Mouse (Mus musculus) urinary bladder, adult 2 months (tissue): Measurements from ENCODE around the gene Vmn1r201. TPM values are rescaled to one million over a fixed set of nuclear protein-coding genes. Genes with fewer than 3 reads are reported as not detected.

Experiments used
- DNase-seq: peaks from one replicate; pipeline ENCODE4 v3.0.0; 2022; ENCODE audit warnings: low spot score
- polyA plus RNA-seq: library from polyadenylated mRNA; depleted of rRNA; stranded (reverse); fragments of >200 nt; gene quantifications from 2 replicates; pipeline ENCODE4 v1.2.3, GENCODE M21; 2012; rRNA removed

Vmn1r201 gene
- polyA plus RNA-seq, result not detected in 2 replicates

GRCm38 (mm10) chr13:22471623-22472022 is at the start of gene Vmn1r201:
Gene Vmn1r201 (plus strand): TSS chr13:22471923.
- no peak for DNase-seq

GRCm38 (mm10) chr13:22455145-22455544 is 16.6 kb upstream of the Vmn1r201 start:
- DNase-seq, result no peak

GRCm38 (mm10) chr13:22502431-22502830 is 30.7 kb downstream of the Vmn1r201 start:
- no peak for DNase-seq

GRCm38 (mm10) chr13:22505281-22505680 is 33.6 kb downstream of the Vmn1r201 start, which contains the start of gene Vmn1r202:
Gene Vmn1r202 (minus strand): TSS chr13:22505381.
- no peak for DNase-seq

- DNase-seq, result no peak
Measured at GRCm38 (mm10) chr13:22517814-22518213, 46.1 kb downstream of the Vmn1r201 start, which contains the start of gene Vmn1r203. Gene Vmn1r203 (plus strand): TSS chr13:22518114.

Other genes starting within 250 kb of the Vmn1r201 start
- not detected in 2 replicates for gene Vmn1r193, start 248.8 kb upstream of the Vmn1r201 start, polyA plus RNA-seq
- not detected in 2 replicates for gene Vmn1r194, start 227.7 kb upstream of the Vmn1r201 start, polyA plus RNA-seq
- not detected in 2 replicates for gene Vmn1r195, start 201.4 kb upstream of the Vmn1r201 start, polyA plus RNA-seq
- not detected in 2 replicates for gene Vmn1r196, start 182.0 kb upstream of the Vmn1r201 start, polyA plus RNA-seq
- not detected in 2 replicates for gene Vmn1r197, start 147.3 kb upstream of the Vmn1r201 start, polyA plus RNA-seq
- not detected in 2 replicates for gene Vmn1r198, start 121.6 kb upstream of the Vmn1r201 start, polyA plus RNA-seq
- gene Vmn1r199, start 92.1 kb upstream of the Vmn1r201 start, polyA plus RNA-seq, result not detected in 2 replicates
- gene Vmn1r200, start 81.5 kb upstream of the Vmn1r201 start, polyA plus RNA-seq, result not detected in 2 replicates
- 0.01 TPM in 1 of 2 replicates, not detected in the other for gene Vmn1r202, start 33.5 kb downstream of the Vmn1r201 start, polyA plus RNA-seq
- not detected in 2 replicates for gene Vmn1r203, start 46.2 kb downstream of the Vmn1r201 start, polyA plus RNA-seq
- gene Vmn1r204, start 81.3 kb downstream of the Vmn1r201 start, polyA plus RNA-seq, result not detected in 2 replicates
- gene Vmn1r205, start 121.1 kb downstream of the Vmn1r201 start, polyA plus RNA-seq, result not detected in 2 replicates
- not detected in 2 replicates for gene Vmn1r206, start 152.3 kb downstream of the Vmn1r201 start, polyA plus RNA-seq